Mouse (Mus musculus): Measurements from ENCODE around the gene Tmie. TPM values are rescaled to one million over a fixed set of nuclear protein-coding genes. Genes with fewer than 3 reads are reported as not detected.
A peak's percentile ranks its signal among the peaks of the same experiment; 100 is the strongest.

Tmie gene
- polyA plus RNA-seq, 1 experiment from 2014 or later, result 6.0 TPM

DNA sequence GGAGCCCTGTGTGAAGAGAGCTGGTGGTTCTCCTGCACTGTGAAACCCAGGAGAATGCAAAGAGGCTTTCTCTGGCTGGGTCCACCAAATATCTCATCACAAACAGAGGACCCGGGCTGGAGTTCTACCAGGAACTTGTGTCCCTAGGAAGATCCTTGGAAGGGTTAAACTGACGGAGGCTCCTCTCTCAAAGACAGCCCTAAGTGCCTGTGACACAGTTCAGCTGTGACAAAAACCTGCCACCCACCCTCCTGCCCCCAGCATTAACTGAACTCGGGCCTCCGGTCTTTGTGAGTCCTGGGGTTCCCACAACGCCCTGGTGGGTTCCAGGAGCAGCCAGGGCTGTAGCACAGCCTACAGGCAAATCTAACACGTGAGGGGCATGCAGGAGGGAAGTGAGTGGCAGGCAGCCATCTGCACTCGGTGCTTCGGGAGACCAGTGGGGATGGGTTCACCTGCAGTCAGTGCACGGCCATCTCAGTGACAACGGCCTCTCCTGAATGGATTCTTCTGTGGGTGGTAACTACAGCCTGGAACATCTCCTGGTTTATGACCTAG lies 19.6 kb upstream of the Tmie start:
- no peak for DNase-seq
- 67% methylated on average over 10 of the region's 10 CpGs for WGBS (ENCODE audit: insufficient replicate concordance)
- H3K9ac ChIP-seq (replicated peaks), result no peak overlapping the region
- no peak overlapping the region for H3K4me2 ChIP-seq (ENCODE audit: low read depth, low read length)
- 0 out of 2 replicates have a peak, but pooled peaks cover 2% of the 10 kb centered on the region for H3K4me1 ChIP-seq (ENCODE audit: insufficient read depth)
- H3K4me3 ChIP-seq (ENCODE audit: low read depth, low read length), result no peak overlapping the region
- TF ChIP-seq CTCF (IDR thresholded peaks at IDR 0.05; ENCODE audit: low read depth), result no peak
- TF ChIP-seq EP300 (IDR thresholded peaks at IDR 0.05; ENCODE audit: low read depth), result no peak
- H3K9me3 ChIP-seq (ENCODE audit: low read length), result no peaks in the 10 kb centered on the region
- no peak for ATAC-seq
- no peak overlapping the region for H3K27ac ChIP-seq (ENCODE audit: low read depth)
- no peaks in the 10 kb centered on the region for H3K27me3 ChIP-seq (ENCODE audit: insufficient read depth, low read length)
- peaks cover 4% of the 10 kb centered on the region for H3K36me3 ChIP-seq (replicated peaks; ENCODE audit: insufficient read depth, low read length)

DNA sequence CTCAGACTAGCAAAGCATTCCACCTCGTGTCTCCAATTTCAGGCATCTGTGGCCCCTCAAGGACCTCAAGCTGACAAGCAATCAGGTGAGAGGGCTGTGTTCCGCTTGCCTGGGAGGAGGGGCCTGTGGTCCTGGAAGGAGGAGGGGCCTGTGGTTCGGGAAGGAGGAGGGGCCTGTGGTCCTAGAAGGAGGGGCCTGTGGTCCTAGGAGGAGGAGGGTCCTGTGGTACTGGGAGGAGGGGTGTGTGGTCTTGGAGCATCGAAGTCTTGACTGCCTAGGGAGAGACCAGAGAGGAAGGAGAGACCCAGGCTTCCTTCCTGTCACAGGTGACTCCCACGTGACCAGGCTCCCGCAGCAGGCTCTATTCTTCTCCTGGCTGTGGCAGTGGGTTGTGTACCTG lies 16.7 kb upstream of the Tmie start:
- ATAC-seq, result peak; percentile 16; the same call in 1 of the 2 replicates
- H3K4me2 ChIP-seq (ENCODE audit: low read depth, low read length), result no peak overlapping the region
- 14% methylated on average over 6 of the region's 6 CpGs for WGBS (ENCODE audit: insufficient replicate concordance)

DNA sequence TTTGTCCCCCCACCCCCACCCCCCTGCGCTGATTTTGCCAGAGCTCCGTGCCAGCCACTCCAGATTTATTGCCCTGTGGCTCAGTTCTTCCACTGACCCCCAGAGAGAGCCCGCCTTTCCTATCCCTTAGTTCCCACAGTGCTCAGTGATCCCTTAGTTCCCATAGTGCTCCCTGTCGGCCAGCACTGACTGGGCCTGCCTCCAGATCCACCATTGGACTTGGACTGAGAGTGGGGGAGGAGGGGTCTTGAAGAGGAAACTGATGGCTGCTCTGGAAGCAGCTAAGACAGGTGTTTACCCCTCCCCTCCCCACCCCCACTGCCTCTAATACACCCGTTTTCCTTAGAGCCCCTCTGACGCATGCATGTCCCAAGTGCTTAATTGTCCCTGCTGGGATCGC lies 16.1 kb upstream of the Tmie start:
- DNase-seq, result no peak
- Histone ChIP-seq H3K9ac (replicated peaks) (no peak overlapping the region), H3K9me3 (ENCODE audit: low read length) (no peaks in the 10 kb centered on the region), H3K36me3 (replicated peaks; ENCODE audit: insufficient read depth, low read length) (peaks cover 7% of the 10 kb centered on the region), H3K4me3 (ENCODE audit: low read depth, low read length) (no peak overlapping the region), H3K4me1 (ENCODE audit: insufficient read depth) (peaks cover 11% of the 10 kb centered on the region), H3K27ac (ENCODE audit: low read depth) (no peak overlapping the region), H3K27me3 (ENCODE audit: insufficient read depth, low read length) (no peaks in the 10 kb centered on the region), H3K4me2 (ENCODE audit: low read depth, low read length) (no peak overlapping the region)
- TF ChIP-seq CTCF (IDR thresholded peaks at IDR 0.05; ENCODE audit: low read depth), result no peak
- no peak for TF ChIP-seq EP300 (IDR thresholded peaks at IDR 0.05; ENCODE audit: low read depth)
- ATAC-seq, result no peak
- WGBS (ENCODE audit: insufficient replicate concordance), result 57% methylated on average over 7 of the region's 7 CpGs

More for the DNA sequence above, 16.7 kb upstream of the Tmie start:
- Histone ChIP-seq H3K9ac (replicated peaks) (no peak overlapping the region), H3K27ac (ENCODE audit: low read depth) (no peak overlapping the region), H3K4me3 (ENCODE audit: low read depth, low read length) (no peak overlapping the region), H3K36me3 (replicated peaks; ENCODE audit: insufficient read depth, low read length) (peaks cover 4% of the 10 kb centered on the region), H3K9me3 (ENCODE audit: low read length) (no peaks in the 10 kb centered on the region), H3K27me3 (ENCODE audit: insufficient read depth, low read length) (no peaks in the 10 kb centered on the region), H3K4me1 (ENCODE audit: insufficient read depth) (peaks cover 5% of the 10 kb centered on the region)
- no peak for DNase-seq
- TF ChIP-seq CTCF (IDR thresholded peaks at IDR 0.05; ENCODE audit: low read depth) (no peak), EP300 (IDR thresholded peaks at IDR 0.05; ENCODE audit: low read depth) (no peak)

DNA sequence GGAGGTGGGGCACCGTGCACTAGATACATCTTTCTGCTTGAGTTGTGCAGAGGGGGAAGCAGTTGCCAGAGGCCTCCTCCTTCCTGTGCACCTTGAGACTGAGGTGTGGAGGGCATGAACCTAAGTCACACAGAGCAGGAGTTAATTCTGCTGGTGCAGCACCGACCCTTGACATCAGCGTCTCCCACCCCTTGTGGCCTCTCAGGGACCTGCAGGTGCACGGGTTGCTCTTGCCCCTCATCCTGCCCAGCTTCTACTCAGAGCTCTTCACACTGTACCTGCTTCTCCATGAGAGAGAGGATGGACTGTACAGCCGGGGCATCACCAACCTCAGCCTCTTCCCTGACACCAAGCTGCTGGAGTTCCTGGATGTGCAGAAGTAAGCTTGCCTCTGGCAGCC lies 15.6 kb upstream of the Tmie start:
- peaks cover 16% of the 10 kb centered on the region for H3K4me1 ChIP-seq (ENCODE audit: insufficient read depth)
- TF ChIP-seq EP300 (IDR thresholded peaks at IDR 0.05; ENCODE audit: low read depth), result no peak
- TF ChIP-seq CTCF (IDR thresholded peaks at IDR 0.05; ENCODE audit: low read depth), result no peak
- no peak for DNase-seq
- H3K9ac ChIP-seq (replicated peaks), result no peak overlapping the region
- no peak overlapping the region for H3K27ac ChIP-seq (ENCODE audit: low read depth)
- H3K36me3 ChIP-seq (replicated peaks; ENCODE audit: insufficient read depth, low read length), result peaks cover 7% of the 10 kb centered on the region
- no peak overlapping the region for H3K4me3 ChIP-seq (ENCODE audit: low read depth, low read length)
- WGBS (ENCODE audit: insufficient replicate concordance), result 55% methylated on average over 5 of the region's 5 CpGs
- H3K9me3 ChIP-seq (ENCODE audit: low read length), result no peaks in the 10 kb centered on the region
- no peak for ATAC-seq
- no peak overlapping the region for H3K4me2 ChIP-seq (ENCODE audit: low read depth, low read length)
- no peaks in the 10 kb centered on the region for H3K27me3 ChIP-seq (ENCODE audit: insufficient read depth, low read length)

DNA sequence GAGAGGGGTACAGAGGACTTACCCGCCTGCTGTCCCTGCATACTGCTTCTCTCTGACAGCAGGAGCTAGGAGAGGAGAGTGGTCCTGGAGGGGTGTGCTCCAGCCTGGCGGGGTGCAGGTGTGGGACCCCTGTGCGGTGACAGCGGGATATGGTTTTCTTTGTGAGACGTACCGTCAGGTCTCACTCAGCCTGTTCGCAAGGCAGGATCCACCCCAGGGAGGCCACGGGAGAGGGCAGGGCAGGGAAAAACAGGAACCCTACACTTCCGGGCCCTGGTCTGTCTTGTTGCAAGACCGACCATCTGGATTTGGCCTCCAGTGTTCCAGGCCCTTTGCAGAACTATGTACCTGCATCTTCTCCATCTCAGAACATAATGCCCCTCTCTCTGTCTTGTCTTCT lies 13.5 kb upstream of the Tmie start:
- Histone ChIP-seq H3K4me1 (ENCODE audit: insufficient read depth) (peaks cover 26% of the 10 kb centered on the region), H3K4me2 (ENCODE audit: low read depth, low read length) (peak overlapping the region; percentile 33), H3K27me3 (ENCODE audit: insufficient read depth, low read length) (no peaks in the 10 kb centered on the region), H3K9ac (replicated peaks) (no peak overlapping the region), H3K9me3 (ENCODE audit: low read length) (no peaks in the 10 kb centered on the region), H3K27ac (ENCODE audit: low read depth) (no peak overlapping the region), H3K36me3 (replicated peaks; ENCODE audit: insufficient read depth, low read length) (peaks cover 6% of the 10 kb centered on the region), H3K4me3 (ENCODE audit: low read depth, low read length) (no peak overlapping the region)
- no peak for TF ChIP-seq EP300 (IDR thresholded peaks at IDR 0.05; ENCODE audit: low read depth)
- no peak for TF ChIP-seq CTCF (IDR thresholded peaks at IDR 0.05; ENCODE audit: low read depth)
- no peak for ATAC-seq
- DNase-seq, result no peak
- 42% methylated on average over 10 of the region's 10 CpGs for WGBS (ENCODE audit: insufficient replicate concordance)

DNA sequence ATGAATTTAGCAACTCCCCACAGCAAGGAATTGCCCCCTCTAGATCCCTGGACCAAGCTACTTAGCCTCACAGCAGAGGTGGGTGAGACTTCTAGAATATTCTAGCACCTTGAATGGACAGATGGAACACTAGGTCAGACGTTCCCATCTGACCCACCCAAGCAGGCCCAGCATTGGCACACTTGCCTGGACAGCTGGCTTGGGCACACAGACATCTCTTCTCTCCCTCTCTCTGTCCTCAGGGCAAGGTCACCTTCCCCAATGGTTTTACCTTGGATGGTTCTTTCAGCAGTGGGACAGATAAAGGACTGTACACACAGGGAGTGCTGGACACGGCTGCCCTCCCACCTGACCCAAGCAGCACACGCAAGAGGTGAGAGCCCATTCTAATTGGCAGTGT lies 12.6 kb upstream of the Tmie start:
- TF ChIP-seq CTCF (IDR thresholded peaks at IDR 0.05; ENCODE audit: low read depth) (no peak), EP300 (IDR thresholded peaks at IDR 0.05; ENCODE audit: low read depth) (no peak)
- Histone ChIP-seq H3K27me3 (ENCODE audit: insufficient read depth, low read length) (no peaks in the 10 kb centered on the region), H3K4me3 (ENCODE audit: low read depth, low read length) (no peak overlapping the region), H3K36me3 (replicated peaks; ENCODE audit: insufficient read depth, low read length) (peaks cover 6% of the 10 kb centered on the region), H3K4me1 (ENCODE audit: insufficient read depth) (peaks cover 30% of the 10 kb centered on the region), H3K9me3 (ENCODE audit: low read length) (no peaks in the 10 kb centered on the region), H3K9ac (replicated peaks) (no peak overlapping the region), H3K4me2 (ENCODE audit: low read depth, low read length) (no peak overlapping the region), H3K27ac (ENCODE audit: low read depth) (no peak overlapping the region)
- 73% methylated on average over 3 of the region's 3 CpGs for WGBS (ENCODE audit: insufficient replicate concordance)
- DNase-seq (no peak), ATAC-seq (no peak)
